Mouse (Mus musculus): ENCODE measurements around the gene Med12l.

DNA sequence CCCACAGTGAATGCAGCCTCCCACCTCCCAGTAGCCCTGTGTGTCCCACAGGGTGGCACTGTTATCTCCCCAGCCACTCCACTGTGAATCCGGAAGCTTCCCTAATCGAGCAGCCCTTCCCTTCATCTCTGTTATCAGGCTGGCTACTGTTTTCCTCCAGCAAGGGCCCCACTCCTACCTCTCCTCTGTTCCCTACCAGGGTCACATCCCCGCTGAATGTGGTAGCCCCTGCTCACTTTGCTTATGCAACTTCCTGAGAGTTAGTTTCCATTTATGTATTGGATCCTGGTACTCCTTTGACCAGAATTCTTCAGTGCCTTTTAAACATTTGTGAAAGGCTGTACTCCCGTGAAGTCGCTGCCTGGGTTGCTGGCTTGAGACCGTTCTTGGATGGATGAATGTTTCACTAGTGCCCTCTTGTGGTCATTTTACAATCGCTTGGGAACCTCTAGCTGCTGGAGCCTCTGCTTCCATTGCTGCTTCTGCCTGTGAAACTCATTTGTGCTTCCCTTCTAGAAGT lies 53.5 kb downstream of the Med12l start:
- TF ChIP-seq POLR2A (IDR thresholded peaks at IDR 0.05; ENCODE audit: borderline replicate concordance, insufficient read depth, low read length) (no peak), CTCF (IDR thresholded peaks at IDR 0.05; ENCODE audit: borderline replicate concordance, insufficient read depth, low read depth, low read length) (peak; percentile 82)

All from cerebellum, adult 2 months (tissue).